Mouse (Mus musculus) forebrain, embryonic 11.5 days (tissue): ENCODE measurements around the gene Vmn1r138. TPM values are rescaled to one million over a fixed set of nuclear protein-coding genes. Genes with fewer than 3 reads are reported as not detected.
"Not testable (repeated sequence)": the region's sequence is repeated elsewhere in the genome, so short reads cannot be mapped to it uniquely, and the experiment has no call there.

Experiments
- ATAC-seq: fragments of 200-750 bp; cut with Nextera tagmentation; replicated peaks from 2 replicates; pipeline ENCODE4 v1.8.0; 2017; ENCODE audit warnings: moderate TSS enrichment; ENCODE audit not compliant: low FRiP score
- DNase-seq: peaks from one replicate; pipeline ENCODE4 v3.0.0-alpha.2; 2017; ENCODE audit warnings: low spot score
- H3K27ac ChIP-seq: fragments of 300-500 bp; sonication (generic); 2 replicates; pipeline ENCODE4 v1.5.1; 2014; ENCODE audit warnings: low read depth, low read length
- H3K27me3 ChIP-seq: fragments of 300-500 bp; sonication (generic); 2 replicates; pipeline ENCODE4 v1.6.1; 2014; ENCODE audit warnings: mild to moderate bottlenecking, low read length, mixed read lengths; ENCODE audit not compliant: control insufficient read depth, insufficient read depth
- H3K36me3 ChIP-seq: fragments of 300-500 bp; sonication (generic); 2 replicates; pipeline ENCODE4 v1.6.1; 2014; ENCODE audit warnings: mild to moderate bottlenecking, low read length, moderate library complexity, mixed read lengths; ENCODE audit not compliant: control insufficient read depth, insufficient read depth
- H3K4me1 ChIP-seq: fragments of 300-500 bp; sonication (generic); replicated peaks from 2 replicates; pipeline ENCODE4 v1.6.1; 2014; ENCODE audit warnings: low read length, mixed read lengths; ENCODE audit not compliant: control insufficient read depth, insufficient read depth
- H3K4me2 ChIP-seq: fragments of 300-500 bp; sonication (generic); 2 replicates; pipeline ENCODE4 v1.6.1; 2014; ENCODE audit warnings: low read depth, mild to moderate bottlenecking, low read length, moderate library complexity, mixed read lengths; ENCODE audit not compliant: severe bottlenecking
- H3K4me3 ChIP-seq: fragments of 300-500 bp; sonication (generic); 2 replicates; pipeline ENCODE4 v1.5.1; 2014; ENCODE audit warnings: low read depth, low read length
- H3K9ac ChIP-seq: fragments of 300-500 bp; sonication (generic); 2 replicates; pipeline ENCODE4 v1.6.1; 2014; ENCODE audit warnings: low read length
- H3K9me3 ChIP-seq: fragments of 300-500 bp; sonication (generic); 2 replicates; pipeline ENCODE4 v1.6.1; 2016; ENCODE audit warnings: low read length, mixed read lengths; ENCODE audit not compliant: control insufficient read depth
- WGBS: fragments of 180-500 bp; shearing (Covaris S2); extraction: QIAGEN DNeasy Blood & Tissue Kit; methylation state at CpG from one replicate; pipeline ENCODE4 v1.1.7; 2014; 5-methylcytosine and 5-hydroxymethylcytosine counted together
- polyA plus RNA-seq: library from polyadenylated mRNA; unstranded; fragments of >200 nt; fragmentation: Nextera tagmentation; extraction: Ambion mirVana; gene quantifications from 2 replicates; pipeline ENCODE4 v1.2.1, GENCODE M21; 2014

Gene Vmn1r138
- polyA plus RNA-seq, result not detected in 2 replicates

DNA sequence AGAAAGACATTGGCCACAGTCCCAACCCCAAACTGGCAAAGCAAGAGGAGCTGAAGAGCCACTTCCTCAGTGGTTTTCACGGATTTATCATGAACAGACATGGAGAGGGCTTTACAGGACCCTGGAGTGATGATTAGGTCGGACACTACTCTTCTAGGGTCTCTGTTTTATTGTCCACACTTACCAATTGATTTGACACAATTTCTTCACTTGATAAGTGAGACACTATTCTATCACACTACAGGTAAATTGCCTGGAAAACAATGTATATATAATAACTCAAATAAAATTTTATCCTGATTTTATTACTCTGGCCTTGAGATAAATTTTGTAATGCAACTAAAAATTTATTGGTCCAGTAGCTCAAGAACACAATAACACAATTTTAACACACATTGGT, at the start of gene Vmn1r138:
Gene Vmn1r138 (minus strand): TSS at position 101 of the 400 bp plus-strand sequence.
- not testable (repeated sequence) for ATAC-seq
- no CpG with 5 or more reads among the region's 2 CpGs for WGBS

DNA sequence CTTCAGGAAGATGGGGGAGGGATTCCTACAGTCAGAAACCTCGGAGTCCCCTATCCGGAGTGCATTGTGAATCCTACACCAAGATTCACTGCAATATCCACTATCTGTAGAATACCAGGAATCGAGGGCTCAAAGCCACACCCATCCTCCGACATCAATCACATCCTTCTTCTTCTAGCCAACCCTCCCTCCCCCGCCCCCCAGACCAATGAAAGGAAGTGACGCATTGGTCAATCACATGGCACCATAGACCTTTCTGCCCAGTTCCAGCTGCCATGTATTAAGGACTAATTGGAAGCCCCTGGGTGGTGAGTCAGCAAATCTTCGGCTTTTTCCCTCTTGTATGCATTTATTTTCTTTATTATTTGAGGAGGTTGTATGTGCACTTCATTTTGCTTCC, 40.1 kb upstream of the Vmn1r138 start, which contains the start of gene Vmn1r139:
Gene Vmn1r139 (plus strand): TSS at position 301 of the 400 bp plus-strand sequence.
- H3K4me2 ChIP-seq, ATAC-seq, H3K36me3 ChIP-seq, H3K4me3 ChIP-seq, H3K27me3 ChIP-seq, H3K9ac ChIP-seq, DNase-seq, H3K4me1 ChIP-seq, H3K27ac ChIP-seq, H3K9me3 ChIP-seq: not testable (repeated sequence)
- no CpG with 5 or more reads among the region's 7 CpGs for WGBS

More for the DNA sequence above, at the start of gene Vmn1r138:
- not testable (repeated sequence) for H3K9ac ChIP-seq, H3K9me3 ChIP-seq, H3K4me2 ChIP-seq, H3K4me1 ChIP-seq, H3K27me3 ChIP-seq, H3K27ac ChIP-seq, H3K4me3 ChIP-seq, DNase-seq, H3K36me3 ChIP-seq

DNA sequence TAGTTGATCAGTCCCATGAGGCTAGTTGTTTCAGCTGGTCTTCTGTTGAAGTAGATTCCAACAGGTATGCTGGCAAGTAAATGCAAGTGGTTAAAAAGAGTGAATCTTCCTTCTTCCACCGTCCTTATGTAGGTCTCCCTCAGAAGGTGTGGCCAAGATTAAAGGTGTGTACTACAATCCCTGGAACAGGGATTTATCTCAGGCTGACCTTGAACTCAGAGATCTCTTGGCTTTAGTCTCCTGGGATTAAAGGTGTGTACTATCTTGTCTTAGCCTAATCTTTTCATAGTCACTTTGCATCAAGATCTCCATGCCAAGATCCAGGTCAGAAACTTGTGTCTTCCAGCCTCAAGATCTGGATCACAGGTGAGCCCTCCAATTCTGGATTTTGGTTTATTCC, 27.5 kb upstream of the Vmn1r138 start, which contains the start of gene Gm6176:
Gene Gm6176 (minus strand): TSS at position 101 of the 400 bp plus-strand sequence.
- H3K9ac ChIP-seq, H3K4me1 ChIP-seq, ATAC-seq, H3K4me2 ChIP-seq, DNase-seq, H3K27ac ChIP-seq, H3K36me3 ChIP-seq, H3K27me3 ChIP-seq, H3K4me3 ChIP-seq, H3K9me3 ChIP-seq: not testable (repeated sequence)
- no CpG with 5 or more reads among the region's 1 CpGs for WGBS

DNA sequence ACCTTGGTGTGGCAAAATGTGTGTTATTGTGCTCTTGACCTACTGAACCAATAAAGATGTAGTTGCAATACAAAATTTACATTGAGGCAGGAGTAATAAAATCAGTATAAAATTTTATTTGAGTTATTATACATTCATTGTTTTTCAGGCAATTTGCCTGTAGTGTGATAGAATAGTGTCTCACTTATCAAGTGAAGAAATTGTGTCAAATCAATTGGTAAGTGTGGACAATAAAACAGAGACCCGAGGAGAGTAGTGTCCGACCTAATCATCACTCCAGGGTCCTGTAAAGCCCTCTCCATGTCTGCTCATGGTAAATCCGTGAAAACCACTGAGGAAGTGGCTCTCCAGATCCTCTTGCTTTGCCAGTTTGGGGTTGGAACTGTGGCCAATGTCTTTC, 34.4 kb downstream of the Vmn1r138 start, which contains the start of gene Vmn1r137:
Gene Vmn1r137 (plus strand): TSS at position 301 of the 400 bp plus-strand sequence.
- H3K4me1 ChIP-seq, DNase-seq, H3K9me3 ChIP-seq, H3K4me2 ChIP-seq, ATAC-seq, H3K4me3 ChIP-seq, H3K27ac ChIP-seq, H3K9ac ChIP-seq, H3K27me3 ChIP-seq, H3K36me3 ChIP-seq: not testable (repeated sequence)
- WGBS, result no CpG with 5 or more reads among the region's 3 CpGs

Other genes starting within 250 kb of the Vmn1r138 start
- not detected in 2 replicates for gene Gm4177, start 232.2 kb downstream of the Vmn1r138 start, polyA plus RNA-seq
- gene Vmn1r135, start 196.5 kb downstream of the Vmn1r138 start, polyA plus RNA-seq, result not detected in 2 replicates
- gene Gm5725, start 184.6 kb downstream of the Vmn1r138 start, polyA plus RNA-seq, result not detected in 2 replicates
- not detected in 2 replicates for gene Gm5891, start 107.6 kb downstream of the Vmn1r138 start, polyA plus RNA-seq
- not detected in 2 replicates for gene Vmn1r137, start 34.3 kb downstream of the Vmn1r138 start, polyA plus RNA-seq
- gene Gm6176, start 27.4 kb upstream of the Vmn1r138 start, polyA plus RNA-seq, result not detected in 2 replicates
- gene Vmn1r139, start 40.2 kb upstream of the Vmn1r138 start, polyA plus RNA-seq, result not detected in 2 replicates
- gene Gm16451, start 89.3 kb upstream of the Vmn1r138 start, polyA plus RNA-seq, result not detected in 2 replicates
- gene Gm10666, start 105.8 kb upstream of the Vmn1r138 start, polyA plus RNA-seq, result not detected in 2 replicates
- not detected in 2 replicates for gene Vmn1r142, start 135.1 kb upstream of the Vmn1r138 start, polyA plus RNA-seq
- not detected in 2 replicates for gene Vmn1r143, start 160.5 kb upstream of the Vmn1r138 start, polyA plus RNA-seq
- gene Gm8653, start 172.4 kb upstream of the Vmn1r138 start, polyA plus RNA-seq, result not detected in 2 replicates
- gene Gm8453, start 200.6 kb upstream of the Vmn1r138 start, polyA plus RNA-seq, result not detected in 2 replicates